10 mouse cellular contexts compared by ENCODE assay signal in the genomic region with DNA sequence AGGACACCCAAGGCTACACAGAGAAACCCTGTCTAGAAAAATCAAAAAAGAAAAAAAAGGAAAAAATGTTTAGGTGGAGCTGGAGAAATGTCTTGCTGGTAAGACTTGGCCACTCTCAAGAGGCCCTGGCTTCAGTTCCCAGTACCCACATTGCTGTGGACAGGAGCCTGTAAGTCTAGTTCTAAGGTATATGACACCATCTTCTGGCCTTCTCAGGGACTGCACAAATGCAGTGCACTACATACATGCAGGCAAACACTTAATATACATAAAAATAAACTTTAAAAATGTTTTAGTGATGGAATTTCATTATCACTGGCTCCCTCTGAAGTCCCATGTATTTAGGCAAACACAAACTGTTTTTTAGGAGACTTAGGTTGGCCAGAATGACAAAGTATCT.
DNase-seq lines count a peak whose midpoint lies in the region; ATAC-seq lines count a peak whose summit lies in the region.
"Had no signal": no experiment of that assay in that cellular context is flagged by ENCODE, and none has a peak within 500 bp of the region (broad histone marks: within the 10 kb centered on the region; RNA-seq: fewer than 3 reads in every experiment).

No protein-coding gene starts in this region.

- H3K36me3 ChIP-seq in forebrain, embryonic 13.5 days (ENCODE audit: poor library complexity, severe bottlenecking): no peaks in the 10 kb centered on the region
- no peaks in the 10 kb centered on the region for H3K36me3 ChIP-seq in forebrain, embryonic 11.5 days (ENCODE audit: control insufficient read depth, insufficient read depth, low read length)
- peaks cover 4% of the 10 kb centered on the region; the same call in 1 of the 2 replicates for H3K36me3 ChIP-seq in midbrain, embryonic 13.5 days
- peaks cover 21% of the 10 kb centered on the region for H3K36me3 ChIP-seq in midbrain, embryonic 10.5 days
- H3K36me3 ChIP-seq in limb, embryonic 13.5 days: peaks cover 28% of the 10 kb centered on the region
- H3K36me3 ChIP-seq in stomach, embryonic 15.5 days: no peaks in the 10 kb centered on the region

- H3K9me3 ChIP-seq in forebrain, embryonic 13.5 days (replicated peaks): no peaks in the 10 kb centered on the region
- no peaks in the 10 kb centered on the region for H3K9me3 ChIP-seq in forebrain, embryonic 11.5 days (ENCODE audit: control insufficient read depth, low read length)
- no peaks in the 10 kb centered on the region for H3K9me3 ChIP-seq in midbrain, embryonic 13.5 days
- H3K9me3 ChIP-seq in midbrain, embryonic 10.5 days (replicated peaks): no peaks in the 10 kb centered on the region; the same call in 1 of the 2 replicates
- no peaks in the 10 kb centered on the region for H3K9me3 ChIP-seq in limb, embryonic 13.5 days
- H3K9me3 ChIP-seq in stomach, embryonic 15.5 days: no peaks in the 10 kb centered on the region

- no peak for DNase-seq in forebrain, embryonic 11.5 days (ENCODE audit: low spot score)
- no peak for DNase-seq in midbrain, embryonic 10.5 days (ENCODE audit: low spot score)
- no peak for DNase-seq in retina, embryonic 14.5 days (ENCODE audit: low spot score)
- no peak for DNase-seq in urinary bladder, postnatal 25 days (ENCODE audit: low spot score)
- DNase-seq: cerebellum, adult 9-10 months; kidney, adult 8-10 months had no signal

- peaks cover 24% of the 10 kb centered on the region for H3K4me1 ChIP-seq in forebrain, embryonic 13.5 days
- peaks cover 7% of the 10 kb centered on the region; the same call in 1 of the 2 replicates for H3K4me1 ChIP-seq in forebrain, embryonic 11.5 days (replicated peaks; ENCODE audit: control insufficient read depth, insufficient read depth, low read length)
- peaks cover 31% of the 10 kb centered on the region for H3K4me1 ChIP-seq in midbrain, embryonic 13.5 days (replicated peaks)
- peaks cover 21% of the 10 kb centered on the region for H3K4me1 ChIP-seq in midbrain, embryonic 10.5 days
- H3K4me1 ChIP-seq in limb, embryonic 13.5 days: peaks cover 23% of the 10 kb centered on the region
- peaks cover 18% of the 10 kb centered on the region for H3K4me1 ChIP-seq in stomach, embryonic 15.5 days

- no peaks in the 10 kb centered on the region for H3K27me3 ChIP-seq in forebrain, embryonic 13.5 days
- no peaks in the 10 kb centered on the region for H3K27me3 ChIP-seq in forebrain, embryonic 11.5 days (ENCODE audit: control insufficient read depth, insufficient read depth, low read length)
- H3K27me3 ChIP-seq in midbrain, embryonic 13.5 days: no peaks in the 10 kb centered on the region
- no peaks in the 10 kb centered on the region for H3K27me3 ChIP-seq in midbrain, embryonic 10.5 days (ENCODE audit: low read depth, poor library complexity, severe bottlenecking)
- no peaks in the 10 kb centered on the region for H3K27me3 ChIP-seq in limb, embryonic 13.5 days
- no peaks in the 10 kb centered on the region for H3K27me3 ChIP-seq in stomach, embryonic 15.5 days (replicated peaks)

- no peak overlapping the region for H3K4me3 ChIP-seq in forebrain, embryonic 13.5 days
- H3K4me3 ChIP-seq in forebrain, embryonic 11.5 days (ENCODE audit: low read depth, low read length): no peak overlapping the region
- H3K4me3 ChIP-seq in midbrain, embryonic 13.5 days (replicated peaks): no peak overlapping the region
- no peak overlapping the region for H3K4me3 ChIP-seq in midbrain, embryonic 10.5 days
- no peak overlapping the region for H3K4me3 ChIP-seq in limb, embryonic 13.5 days
- no peak overlapping the region for H3K4me3 ChIP-seq in stomach, embryonic 15.5 days (replicated peaks)

- H3K4me2 ChIP-seq in forebrain, embryonic 13.5 days: no peak overlapping the region
- H3K4me2 ChIP-seq in forebrain, embryonic 11.5 days (ENCODE audit: low read depth, low read length, severe bottlenecking): no peak overlapping the region
- no peak overlapping the region for H3K4me2 ChIP-seq in midbrain, embryonic 13.5 days (replicated peaks)
- H3K4me2 ChIP-seq in limb, embryonic 13.5 days (replicated peaks): no peak overlapping the region
- H3K4me2 ChIP-seq in stomach, embryonic 15.5 days: no peak overlapping the region

- H3K27ac ChIP-seq in forebrain, embryonic 13.5 days: peak overlapping the region; percentile 90
- no peak overlapping the region for H3K27ac ChIP-seq in forebrain, embryonic 11.5 days (ENCODE audit: low read depth, low read length)
- peak overlapping the region; percentile 91 for H3K27ac ChIP-seq in midbrain, embryonic 13.5 days
- H3K27ac ChIP-seq in midbrain, embryonic 10.5 days (replicated peaks): no peak overlapping the region
- H3K27ac ChIP-seq in limb, embryonic 13.5 days: peak overlapping the region; percentile 82; the same call in 1 of the 2 replicates
- H3K27ac ChIP-seq in stomach, embryonic 15.5 days: peak overlapping the region; percentile 72

- H3K9ac ChIP-seq in forebrain, embryonic 13.5 days: no peak overlapping the region
- H3K9ac ChIP-seq in forebrain, embryonic 11.5 days (ENCODE audit: low read length): no peak overlapping the region
- no peak overlapping the region for H3K9ac ChIP-seq in midbrain, embryonic 13.5 days (replicated peaks)
- H3K9ac ChIP-seq in limb, embryonic 13.5 days: no peak overlapping the region
- no peak overlapping the region for H3K9ac ChIP-seq in stomach, embryonic 15.5 days

- no peak for ATAC-seq in forebrain, embryonic 13.5 days
- ATAC-seq in forebrain, embryonic 11.5 days (replicated peaks; ENCODE audit: low FRiP score): no peak
- no peak for ATAC-seq in midbrain, embryonic 13.5 days
- no peak for ATAC-seq in limb, embryonic 13.5 days (ENCODE audit: low FRiP score, low read depth)
- no peak for ATAC-seq in stomach, embryonic 15.5 days (ENCODE audit: insufficient read depth, low FRiP score, low read depth)

Comparison
In these comparisons a context has a peak if more than half of its experiments do, and no peak if none do; other contexts are left out.
1. H3K27ac ChIP-seq: peak in forebrain, embryonic 13.5 days (single experiment), midbrain, embryonic 13.5 days (single experiment), limb, embryonic 13.5 days (single experiment) and stomach, embryonic 15.5 days (single experiment); none in forebrain, embryonic 11.5 days (single experiment) and midbrain, embryonic 10.5 days (single experiment).